Mouse (Mus musculus): ENCODE measurements at regions not wholly inside any gene's neighbourhood (a gene's known extent, or its start where the extent isn't known, plus 50 kb on each side); places are given as distances from the start of the nearest gene placed in this dataset.

DNA sequence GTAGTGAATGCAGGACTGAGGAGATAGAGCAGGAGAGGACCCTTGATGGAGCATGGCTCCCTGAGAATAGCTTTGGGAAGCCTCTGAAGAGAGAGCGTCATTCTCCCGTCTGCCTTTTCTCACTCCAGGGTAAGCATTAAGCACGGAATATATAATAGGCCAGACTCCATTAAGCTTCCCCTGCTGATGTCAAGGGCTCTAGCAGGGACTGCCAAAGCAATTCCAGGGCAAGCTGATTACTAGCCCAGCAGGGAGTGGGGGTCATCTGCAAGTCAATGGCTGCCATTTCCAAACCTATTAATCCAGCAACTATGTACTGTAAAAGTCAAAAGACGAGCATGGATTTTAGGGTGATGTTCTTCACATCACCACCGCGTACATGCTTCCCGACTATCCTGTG, 111.2 kb upstream of the Arl4c start:
- DNase-seq = no peak

DNA sequence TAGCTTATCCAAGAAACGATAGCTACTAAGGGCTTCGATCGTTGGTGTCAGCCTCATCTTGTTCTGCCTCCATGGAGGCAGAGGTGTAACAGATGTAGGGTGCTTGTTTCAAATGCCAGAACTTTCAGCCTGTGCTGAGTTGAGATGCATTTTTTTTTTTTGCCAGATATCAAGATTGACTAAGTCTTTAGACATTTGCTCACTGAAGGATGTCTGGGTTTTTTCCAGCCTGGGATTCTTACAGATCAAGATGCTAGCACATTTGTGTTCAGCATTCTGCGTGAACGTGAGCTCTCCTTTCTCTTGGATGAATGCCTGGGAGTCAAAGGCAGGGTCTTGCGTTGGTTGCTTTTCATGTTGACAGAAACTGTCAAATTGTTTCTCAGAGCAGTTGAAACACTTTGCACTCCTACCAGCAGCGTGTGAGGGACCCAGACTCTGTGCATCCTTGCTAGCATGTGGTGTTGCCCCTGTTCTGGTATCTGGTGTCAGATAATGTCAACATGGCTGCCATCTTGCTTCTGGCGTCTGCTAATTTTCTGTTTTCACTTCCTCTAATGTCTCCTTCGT, 114.4 kb upstream of the Arl4c start:
- no peak for DNase-seq

DNA sequence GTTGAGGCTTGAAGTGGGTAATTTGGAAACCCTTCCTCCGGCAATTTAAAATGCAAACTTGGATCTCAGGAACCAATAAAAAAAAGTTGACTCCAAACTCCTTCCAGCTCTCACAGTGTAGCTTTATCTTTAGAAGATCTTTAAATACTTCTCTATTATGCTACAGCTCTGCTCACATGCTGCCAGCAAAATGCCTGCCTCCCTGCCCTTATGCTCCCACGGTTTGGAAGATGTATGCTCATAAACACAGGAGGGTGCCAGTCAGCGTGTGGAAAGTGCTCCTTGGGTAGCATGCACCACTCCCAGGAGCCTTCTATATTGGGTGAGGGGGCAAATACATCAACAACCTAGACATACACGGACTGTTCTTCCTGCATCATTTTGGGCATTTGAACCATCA, 123.2 kb upstream of the Arl4c start:
- DNase-seq = no peak

DNA sequence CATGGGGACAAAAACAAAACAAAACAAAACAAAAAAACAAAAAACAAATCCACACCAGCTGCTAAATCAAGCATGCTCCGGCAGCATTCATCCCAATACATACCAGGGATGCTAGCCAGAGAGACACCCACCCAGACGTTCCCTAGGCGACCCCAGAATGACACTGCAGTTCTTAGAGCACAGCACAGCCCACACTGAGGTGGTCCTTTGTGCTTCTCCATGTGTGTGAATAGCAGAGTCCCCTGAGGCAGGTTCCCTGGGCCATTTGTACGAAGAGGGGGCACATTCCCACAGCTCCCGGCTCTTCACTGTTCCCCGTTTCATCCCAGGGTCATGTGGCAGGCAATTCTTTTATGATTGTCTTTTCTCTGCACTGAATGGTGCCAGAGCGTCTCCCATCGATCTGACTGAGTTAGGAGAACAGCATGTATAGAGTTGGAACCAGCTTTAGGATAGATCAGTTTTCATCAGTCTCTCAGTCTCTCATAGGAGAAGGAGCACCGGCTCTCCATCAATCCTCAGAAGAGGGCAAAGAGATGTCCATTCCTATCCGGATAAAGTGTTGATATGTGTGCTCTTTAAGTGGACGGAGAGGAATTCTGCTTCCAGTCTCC, 136.7 kb upstream of the Arl4c start:
- no peak for DNase-seq

DNA sequence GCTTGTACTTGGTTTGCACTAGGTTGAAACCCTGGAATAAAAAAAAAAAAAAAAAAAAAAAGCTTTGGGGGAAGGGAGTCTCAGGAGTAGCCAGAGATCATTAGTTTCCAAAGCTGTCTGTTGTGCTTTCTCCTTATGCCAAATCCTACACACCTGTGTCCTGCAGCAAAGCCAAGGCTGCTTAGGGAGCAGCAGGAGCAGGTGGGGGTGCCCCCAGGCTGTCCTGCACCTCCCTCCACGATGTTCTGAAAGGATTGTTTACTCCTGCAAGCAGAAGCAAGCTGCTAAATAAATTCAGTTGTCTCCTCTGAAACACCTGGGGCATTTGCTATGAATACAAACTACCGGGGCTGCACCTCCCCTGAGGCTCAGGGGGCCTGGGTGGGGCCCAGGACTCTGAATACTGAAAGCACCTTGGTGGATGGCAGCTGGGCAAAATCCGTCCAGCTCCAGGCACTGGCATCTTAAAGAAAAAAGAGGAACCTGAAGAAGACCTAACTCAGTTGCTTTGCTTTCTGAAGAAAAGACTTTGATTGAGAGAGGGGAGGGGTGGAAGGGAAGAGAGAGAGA, 137.5 kb upstream of the Arl4c start:
- no peak for DNase-seq

DNA sequence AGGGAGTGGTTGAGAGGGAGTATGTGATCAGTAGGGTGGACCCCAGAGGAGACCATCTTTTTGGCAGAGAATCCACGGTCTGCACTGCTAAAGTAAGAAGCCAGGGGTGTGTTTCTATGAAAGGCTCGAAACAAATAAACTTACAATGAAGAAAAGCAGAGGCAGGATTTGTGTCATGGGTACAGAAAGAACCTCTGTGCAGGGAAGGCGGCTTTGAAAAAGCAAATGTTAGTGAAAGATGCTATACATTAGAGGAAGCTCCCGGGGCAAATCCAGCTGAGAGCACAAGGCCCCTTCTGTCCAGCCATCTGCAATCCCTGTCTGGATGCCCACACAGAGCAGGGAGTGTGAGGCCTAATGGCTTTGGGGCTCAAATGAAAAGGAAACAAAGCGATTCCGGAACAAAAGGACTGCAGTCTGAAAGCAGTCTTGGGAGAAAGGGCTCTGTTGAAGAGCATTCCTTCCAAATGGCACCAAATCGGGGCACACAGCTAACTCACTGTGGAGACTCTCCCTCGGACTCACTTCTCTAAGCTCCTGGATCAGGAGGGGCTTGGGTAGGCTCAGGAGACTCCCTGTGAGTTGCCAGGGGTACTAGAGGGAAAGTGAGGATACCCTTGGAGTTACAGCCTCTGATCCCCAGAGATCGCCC, 138.1 kb upstream of the Arl4c start:
- no peak for DNase-seq

DNA sequence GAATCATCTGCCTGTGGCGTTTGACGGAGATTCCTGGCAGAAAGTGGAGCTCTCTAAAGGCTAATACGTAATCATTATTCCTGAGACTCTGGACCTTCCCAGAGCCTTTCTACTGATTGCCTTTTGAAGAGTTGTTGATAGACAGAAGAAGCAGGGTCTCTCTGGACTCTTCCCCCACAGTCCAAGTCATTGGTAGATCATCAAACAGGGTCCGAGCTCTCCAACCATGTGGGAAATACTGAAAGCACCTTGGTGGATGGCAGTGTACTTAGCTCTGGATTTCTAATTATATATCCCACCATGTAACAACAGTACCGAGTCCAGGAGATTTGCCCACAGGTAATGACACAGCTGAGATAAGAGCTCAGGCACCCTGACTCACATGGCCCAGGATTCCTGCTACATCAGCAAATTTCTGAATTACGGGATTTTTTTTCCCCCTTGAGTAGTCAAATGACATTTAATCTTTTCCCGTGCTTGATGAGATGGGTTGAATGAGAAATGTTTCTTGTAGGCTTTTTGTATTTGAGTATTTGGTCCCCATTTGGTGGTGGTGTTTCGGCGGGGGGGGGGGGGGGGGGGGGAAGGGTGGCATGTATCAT, 139.1 kb upstream of the Arl4c start:
- DNase-seq = no peak

DNA sequence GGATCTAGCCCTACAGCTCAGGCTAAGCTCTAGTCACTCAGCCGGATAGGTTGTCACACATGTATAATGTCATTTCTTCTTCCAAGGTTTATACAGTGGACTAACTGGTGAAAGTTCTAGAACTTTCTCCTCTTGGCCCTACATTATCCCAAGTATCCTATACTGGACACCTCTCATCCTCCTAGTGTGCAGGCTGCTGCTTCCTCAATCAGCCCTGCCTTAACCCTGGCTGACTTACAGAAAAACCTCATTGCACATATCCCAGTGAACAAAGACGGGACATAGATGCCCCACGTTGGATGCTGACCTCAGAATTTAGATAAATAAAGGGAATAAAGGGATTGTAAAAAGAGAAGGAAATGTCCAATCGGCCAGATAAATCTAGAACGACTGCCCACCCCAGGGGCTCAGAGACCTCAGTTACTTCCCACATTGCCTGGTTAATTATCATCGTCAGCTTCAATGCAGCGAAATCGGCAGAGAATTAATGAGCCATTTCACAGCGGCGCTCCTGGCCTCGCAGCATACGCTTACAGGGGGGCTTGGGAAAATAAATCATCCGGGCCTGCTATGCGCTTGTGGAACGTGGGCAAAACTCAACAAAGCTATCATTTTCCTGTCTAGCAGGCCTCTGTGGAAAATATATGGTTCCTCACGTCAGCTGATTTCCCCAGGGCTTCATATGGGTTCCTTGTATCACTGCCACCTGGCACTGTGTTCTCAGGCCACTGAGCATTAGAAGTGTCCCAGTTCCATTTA, 145.5 kb upstream of the Arl4c start:
- no peak for DNase-seq

DNA sequence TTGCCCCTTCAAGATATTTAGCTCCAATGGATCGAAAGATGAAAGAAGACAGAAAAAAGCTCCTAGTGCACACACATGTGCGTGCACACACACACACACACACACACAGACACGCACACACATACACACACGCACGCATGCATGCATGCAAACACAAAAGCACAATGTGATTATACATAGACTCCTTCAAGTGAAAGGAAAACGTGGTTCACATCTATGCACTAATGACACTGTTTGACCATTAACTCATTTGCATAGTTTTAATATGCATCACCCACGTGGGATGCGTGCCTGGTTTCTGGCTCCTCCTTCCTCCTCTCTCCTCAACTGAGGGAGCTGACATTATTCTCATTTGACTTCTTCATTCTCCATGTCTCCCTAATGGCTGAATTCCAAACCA, 146.2 kb upstream of the Arl4c start:
- no peak for DNase-seq

DNA sequence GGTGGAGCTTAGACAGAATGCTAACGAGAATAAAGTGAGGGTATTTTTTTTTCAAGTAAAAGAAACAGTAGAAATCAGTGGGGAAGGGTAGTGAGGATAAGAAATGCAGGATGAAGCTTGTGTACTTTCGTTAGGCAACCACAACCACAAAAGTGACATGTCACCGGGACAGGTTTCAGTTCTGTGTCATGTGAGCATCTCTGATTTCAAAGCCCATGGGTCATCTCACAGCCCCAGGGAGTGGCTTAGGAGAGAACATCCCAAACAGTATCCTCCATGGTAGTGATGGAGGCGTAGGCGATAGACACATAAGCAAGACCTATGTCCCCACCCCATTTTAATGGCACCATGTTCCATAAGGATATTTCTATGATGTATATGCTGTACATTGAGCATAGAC, 147.4 kb upstream of the Arl4c start:
- no peak for DNase-seq

DNA sequence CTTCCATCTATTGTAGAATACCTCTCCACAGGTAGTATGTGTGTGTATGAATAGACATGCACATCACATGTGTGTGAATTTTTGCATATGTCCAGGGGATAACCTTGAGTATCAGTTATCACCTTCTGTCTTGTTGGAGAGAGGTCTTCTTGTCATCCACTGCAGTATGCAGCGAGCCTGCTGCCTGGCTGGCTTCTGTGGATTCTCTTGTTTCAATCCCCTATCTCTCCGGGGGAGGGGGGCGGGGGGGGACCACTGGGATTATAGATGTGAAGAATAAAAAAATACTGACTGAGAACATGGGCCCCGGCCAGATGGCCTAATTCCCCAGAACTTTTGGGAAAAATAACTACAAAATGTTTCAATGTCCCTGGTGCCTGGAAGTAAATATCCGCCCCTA, 149.9 kb upstream of the Arl4c start:
- DNase-seq = no peak

DNA sequence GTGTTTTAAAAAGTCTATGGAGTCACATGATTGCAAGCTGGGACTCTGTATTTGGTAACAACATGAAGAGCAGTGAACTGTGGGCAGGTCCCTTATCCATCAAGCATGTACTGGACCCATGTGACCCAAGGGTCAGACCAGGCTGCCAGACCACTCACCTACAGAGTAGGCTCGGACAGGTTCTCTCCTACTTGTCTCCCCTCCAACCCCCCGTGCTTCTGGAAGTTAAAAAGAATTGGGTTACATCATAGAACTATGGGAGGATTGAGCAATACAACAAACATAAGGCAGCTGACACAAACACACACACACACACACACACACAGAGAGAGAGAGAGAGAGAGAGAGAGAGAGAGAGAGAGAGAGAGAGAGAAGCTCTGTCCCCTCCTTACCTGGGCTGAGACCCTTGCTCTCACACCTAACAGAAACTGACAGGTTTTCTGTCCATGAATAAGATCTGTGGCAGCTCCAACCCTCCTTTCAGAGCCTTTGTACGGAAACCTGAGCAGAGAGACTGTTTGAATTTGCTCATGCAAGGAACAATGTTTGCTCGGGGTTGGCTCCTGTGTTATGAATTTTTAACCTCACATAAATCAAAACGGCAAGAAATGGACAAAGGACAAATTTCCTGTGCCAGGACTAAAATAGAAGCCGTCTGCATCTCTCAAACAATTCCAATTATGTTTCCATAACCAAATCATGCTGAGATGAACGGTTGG, 159.0 kb upstream of the Arl4c start:
- DNase-seq = peak; percentile 52

DNA sequence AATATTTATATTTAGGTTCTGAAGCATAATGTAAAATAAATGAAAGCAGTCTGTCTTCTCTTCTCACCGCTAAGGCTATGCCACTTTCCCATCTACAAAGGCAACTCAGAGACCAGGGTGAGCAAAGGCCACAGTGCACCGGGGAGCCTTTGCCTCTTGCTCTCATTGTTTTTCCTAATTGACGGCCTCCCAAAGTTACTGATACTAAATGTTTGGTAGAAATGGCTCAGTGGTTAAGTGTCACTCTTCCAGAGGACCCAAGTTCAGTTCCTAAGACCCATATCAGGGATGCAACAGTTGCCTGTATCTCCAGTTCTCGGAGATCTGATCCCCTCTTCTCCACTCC, 159.5 kb upstream of the Arl4c start:
- no peak for DNase-seq

DNA sequence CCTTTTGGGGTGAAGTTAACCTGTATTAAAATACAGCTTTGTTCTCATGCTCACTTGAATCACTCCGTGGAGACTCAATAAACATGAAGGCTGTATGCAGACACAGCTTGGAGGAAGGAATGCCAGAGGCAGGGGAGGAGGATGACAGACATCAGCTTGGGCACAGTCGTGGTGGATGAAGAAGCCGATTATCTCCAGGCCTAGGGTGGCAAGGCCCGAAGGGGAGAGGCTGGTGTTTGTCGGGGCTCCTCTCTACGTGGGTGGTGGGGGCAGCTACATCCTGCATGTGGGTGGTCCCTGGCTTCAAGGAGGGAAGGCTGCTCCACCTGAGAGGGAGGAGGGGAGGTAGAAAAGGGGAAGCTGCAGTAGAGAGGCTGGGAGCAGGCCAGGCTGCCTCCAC, 163.4 kb upstream of the Arl4c start:
- no peak for DNase-seq

DNA sequence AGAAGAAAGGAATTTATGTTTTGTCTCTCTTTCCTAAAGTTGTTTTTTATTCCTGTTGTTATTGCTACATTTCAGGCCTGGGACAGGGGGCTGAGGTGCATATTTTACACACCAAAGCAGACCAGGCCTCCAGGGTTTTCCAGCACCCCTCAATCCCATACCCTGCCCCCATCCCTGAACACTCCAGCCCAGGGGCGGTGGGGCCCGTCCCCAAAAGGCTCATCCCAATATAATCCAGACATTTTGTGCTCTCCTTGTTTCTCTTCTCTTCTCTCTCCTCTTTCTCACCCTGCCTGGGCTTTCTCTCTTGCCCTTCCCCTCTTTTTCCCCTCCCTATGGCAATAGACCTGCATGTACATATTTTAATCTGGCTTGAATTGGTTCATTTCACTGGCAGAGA, 164.6 kb upstream of the Arl4c start:
- no peak for DNase-seq

DNA sequence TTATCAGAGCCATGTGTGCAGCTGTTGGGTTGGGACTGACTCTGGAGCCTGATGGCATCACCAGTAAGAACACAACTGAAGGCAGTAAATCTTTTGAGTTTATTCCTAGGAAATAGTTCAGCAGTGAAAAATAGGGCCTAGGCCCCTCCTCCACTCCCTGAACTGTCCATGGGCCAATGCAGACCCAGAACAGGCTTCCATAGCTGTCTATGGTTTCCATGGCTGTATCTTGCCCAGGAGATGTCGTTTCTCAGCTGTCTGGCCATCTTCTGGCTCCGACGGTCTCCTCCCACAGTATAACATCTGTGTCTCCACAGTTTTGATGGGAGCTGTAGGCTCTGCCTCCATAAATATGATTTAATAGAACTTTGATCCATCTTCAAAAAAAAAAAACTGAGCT, 165.1 kb upstream of the Arl4c start:
- no peak for DNase-seq

DNA sequence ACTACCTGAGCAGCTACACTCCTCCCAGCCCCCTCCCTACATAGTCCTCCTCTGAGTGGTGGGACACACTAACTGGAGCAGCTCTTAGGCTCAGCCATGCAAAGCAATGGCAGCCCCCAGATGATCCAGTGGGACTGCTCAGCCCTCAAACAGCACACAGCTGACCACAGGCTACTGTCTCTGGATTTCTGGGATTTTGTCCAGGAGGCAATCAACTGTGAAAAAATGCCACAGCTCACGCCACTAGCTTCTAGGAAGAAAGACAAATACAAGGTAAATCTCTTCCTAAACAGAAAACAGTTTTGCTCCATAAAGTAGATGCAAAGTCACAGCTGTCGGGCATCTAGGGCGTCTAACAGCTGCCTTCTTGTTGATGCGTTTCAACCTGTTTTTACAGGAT, 167.9 kb upstream of the Arl4c start:
- peak; percentile 47 for DNase-seq

DNA sequence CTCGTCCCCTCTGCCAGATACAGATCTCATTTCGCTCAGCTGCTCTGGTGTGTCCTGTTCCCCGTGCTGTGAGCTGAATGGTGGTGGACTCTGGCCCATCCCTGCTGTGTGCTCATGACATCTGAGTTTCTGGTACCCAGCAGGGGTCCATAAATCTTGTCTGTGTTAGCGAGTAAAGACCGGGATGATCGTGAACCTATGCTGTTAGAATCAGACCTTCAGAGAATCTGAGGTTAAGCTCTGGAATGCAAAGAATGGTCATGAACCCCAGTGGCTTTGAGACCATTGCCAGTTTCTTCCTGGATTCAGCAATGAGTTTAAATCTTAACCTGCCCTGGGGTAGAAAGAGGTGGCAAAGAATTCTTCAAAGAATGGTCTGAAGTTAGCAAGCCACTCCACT, 173.3 kb upstream of the Arl4c start:
- DNase-seq = peak; percentile 22

DNA sequence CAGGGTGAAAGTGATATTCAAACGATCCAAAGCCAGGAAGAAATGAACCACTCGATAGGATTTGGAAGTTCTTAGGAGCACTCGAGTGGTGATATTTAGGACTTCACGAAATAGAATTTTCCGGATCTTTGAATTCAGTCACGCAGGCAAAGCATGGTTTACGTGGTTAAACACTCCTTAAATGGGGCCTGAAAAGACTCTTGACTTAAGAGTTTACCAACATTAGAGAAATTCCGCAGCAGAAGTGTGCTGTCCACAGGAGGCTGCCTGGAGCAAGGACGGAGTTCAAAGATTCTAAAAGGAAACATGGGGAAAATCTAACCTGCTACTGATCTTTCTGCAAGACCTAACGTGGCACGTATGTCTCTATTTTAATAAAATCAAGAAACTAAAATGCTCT, 175.4 kb upstream of the Arl4c start:
- DNase-seq = no peak

DNA sequence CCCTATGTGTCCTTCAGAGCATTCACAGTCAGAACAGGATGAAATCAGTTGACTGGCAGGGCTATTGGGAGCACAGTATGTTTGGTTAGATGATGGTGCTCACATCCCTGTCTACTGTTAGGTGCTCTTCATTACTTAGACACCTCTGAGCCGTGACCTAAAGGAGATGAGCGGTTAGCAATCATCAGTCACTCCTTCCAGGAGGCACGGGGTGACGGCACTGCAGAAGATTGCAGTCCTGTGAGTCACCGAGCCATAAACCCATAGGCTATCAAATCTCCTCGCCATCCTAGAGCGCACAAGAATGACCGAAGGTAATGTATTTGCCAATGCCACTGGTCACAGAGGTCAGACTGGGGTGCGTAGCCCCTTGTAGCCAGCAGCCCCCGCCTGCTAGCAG, 176.8 kb upstream of the Arl4c start:
- DNase-seq = no peak

DNA sequence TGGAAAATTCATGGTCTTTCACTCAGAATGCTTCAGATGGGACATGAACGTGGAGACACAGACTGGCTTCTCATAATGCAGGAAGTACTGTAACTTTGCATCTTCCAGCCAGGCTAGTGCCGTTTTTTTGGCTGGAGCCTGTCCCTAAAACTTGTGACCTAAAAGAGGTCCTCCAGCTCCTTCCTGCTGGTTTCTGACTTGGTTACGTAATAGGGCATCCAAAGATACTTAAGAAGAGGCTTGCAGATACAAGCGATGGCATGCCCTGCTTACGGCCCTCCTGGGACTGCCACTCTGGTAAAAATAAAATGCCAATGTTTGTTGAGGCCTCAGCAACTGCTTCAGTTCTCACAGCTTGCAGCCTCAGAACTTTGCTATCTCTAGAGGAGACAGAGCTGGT, 177.3 kb upstream of the Arl4c start:
- no peak for DNase-seq

DNA sequence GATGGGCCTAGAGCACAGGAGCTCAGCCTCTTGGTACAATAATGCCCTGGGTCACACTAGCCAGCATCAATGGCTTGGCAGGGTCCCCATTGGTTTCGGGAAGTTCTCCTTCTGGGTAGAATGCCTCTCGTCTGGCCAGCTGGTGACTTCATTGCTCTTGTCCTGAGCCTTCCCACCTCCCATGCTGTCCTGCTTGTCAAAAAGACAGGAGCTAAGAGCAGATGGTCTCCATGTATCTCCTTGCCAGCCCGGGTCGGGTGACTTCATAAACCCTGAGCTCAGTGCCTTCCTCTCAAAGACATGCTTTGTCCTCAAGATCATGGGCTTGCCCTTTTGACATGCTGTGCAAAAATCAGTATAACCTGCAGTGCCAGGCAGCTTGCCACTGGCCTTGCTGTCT, 179.2 kb upstream of the Sh3bp4 start:
- DNase-seq = no peak

DNA sequence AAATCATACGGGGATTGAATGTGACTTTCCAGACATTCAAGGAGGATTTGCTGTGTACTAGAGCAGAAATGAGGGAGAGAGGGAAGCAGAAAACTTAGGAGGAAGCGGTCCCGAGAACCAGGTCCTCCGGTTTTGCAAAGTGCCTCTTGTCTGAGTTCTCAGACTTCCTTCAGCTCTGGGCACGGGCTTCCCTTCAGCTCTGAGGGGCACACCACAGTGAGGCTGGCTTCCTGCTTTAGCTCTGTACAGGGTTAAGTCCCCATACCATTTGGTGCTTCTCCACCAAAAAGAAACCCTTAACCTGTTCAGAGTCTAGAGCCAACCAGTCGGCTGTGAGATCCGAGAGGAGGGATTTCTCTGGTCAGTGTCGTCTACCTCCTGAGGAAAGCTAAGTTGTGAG, 167.8 kb upstream of the Sh3bp4 start:
- DNase-seq = no peak
